Mouse (Mus musculus) testis, postnatal 10 days (tissue): ENCODE data around the gene Hist4h4.
"Not testable (repeated sequence)": the region's sequence is repeated elsewhere in the genome, so short reads cannot be mapped to it uniquely, and the experiment has no call there.

Experiments used
- DNase-seq: peaks from one replicate; pipeline ENCODE4 v3.0.0; 2021; ENCODE audit warnings: low spot score

Hist4h4 gene

GRCm38 (mm10) chr6:136815381-136815780 is 11.2 kb upstream of the Hist4h4 start:
- no peak for DNase-seq

GRCm38 (mm10) chr6:136813117-136813516 is 8.9 kb upstream of the Hist4h4 start:
- no peak for DNase-seq

GRCm38 (mm10) chr6:136811196-136811595 is 7.0 kb upstream of the Hist4h4 start:
- DNase-seq, result no peak

- no peak for DNase-seq
Observed at GRCm38 (mm10) chr6:136809673-136810072, 5.5 kb upstream of the Hist4h4 start.

- DNase-seq, result no peak
Observed at GRCm38 (mm10) chr6:136809077-136809476, 4.9 kb upstream of the Hist4h4 start.

- peak; percentile 59 for DNase-seq
Observed at GRCm38 (mm10) chr6:136808631-136809046, 4.4 kb upstream of the Hist4h4 start.

- DNase-seq, result peak; percentile 99
Observed at GRCm38 (mm10) chr6:136808014-136808417, 3.8 kb upstream of the Hist4h4 start, which contains the start of gene H2afj. TSS of gene H2afj (plus strand) at chr6:136808244.

- no peak for DNase-seq
Observed at GRCm38 (mm10) chr6:136807395-136808013, 3.3 kb upstream of the Hist4h4 start.

- DNase-seq, result no peak
Observed at GRCm38 (mm10) chr6:136806819-136807218, 2.6 kb upstream of the Hist4h4 start.

- DNase-seq, result no peak
Observed at GRCm38 (mm10) chr6:136805409-136805775, 1.2 kb upstream of the Hist4h4 start.

- no peak for DNase-seq
Observed at GRCm38 (mm10) chr6:136804705-136805408, 642 bp upstream of the Hist4h4 start.

GRCm38 (mm10) chr6:136803093-136803738 is 999 bp downstream of the Hist4h4 start:
- no peak for DNase-seq

- no peak for DNase-seq
Observed at GRCm38 (mm10) chr6:136801274-136801673, 2.9 kb downstream of the Hist4h4 start.

- DNase-seq, result no peak
Observed at GRCm38 (mm10) chr6:136800710-136801109, 3.5 kb downstream of the Hist4h4 start.

- DNase-seq, result not testable (repeated sequence)
Observed at GRCm38 (mm10) chr6:136797874-136798693, 6.1 kb downstream of the Hist4h4 start.

- DNase-seq, result no peak
Observed at GRCm38 (mm10) chr6:136795850-136796249, 8.4 kb downstream of the Hist4h4 start.

- DNase-seq, result no peak
Observed at GRCm38 (mm10) chr6:136795110-136795509, 9.1 kb downstream of the Hist4h4 start.

- DNase-seq, result no peak
Observed at GRCm38 (mm10) chr6:136793831-136794525, 10.2 kb downstream of the Hist4h4 start.

- DNase-seq, result no peak
Observed at GRCm38 (mm10) chr6:136792884-136793758, 11.1 kb downstream of the Hist4h4 start.

GRCm38 (mm10) chr6:136789391-136789971 is 14.7 kb downstream of the Hist4h4 start:
- no peak for DNase-seq
